Mouse (Mus musculus): ENCODE data around the gene Sik3.

GRCm38 (mm10) chr9:46229573-46230449, 217.2 kb downstream of the Sik3 start:
- no peak for TF ChIP-seq POLR2A (IDR thresholded peaks at IDR 0.05; ENCODE audit: insufficient read depth, low read depth, low read length)
- TF ChIP-seq CTCF (IDR thresholded peaks at IDR 0.05): peak; percentile 88
